Mouse (Mus musculus) embryo, embryonic 10.5 days (tissue): ENCODE data around the gene Myh15.
"Not testable (repeated sequence)": the region's sequence is repeated elsewhere in the genome, so short reads cannot be mapped to it uniquely, and the experiment has no call there.

Experiments used
- DNase-seq: peaks from one replicate; pipeline ENCODE4 v3.0.0-alpha.2; 2015; ENCODE audit warnings: low spot score

Myh15 gene

DNA sequence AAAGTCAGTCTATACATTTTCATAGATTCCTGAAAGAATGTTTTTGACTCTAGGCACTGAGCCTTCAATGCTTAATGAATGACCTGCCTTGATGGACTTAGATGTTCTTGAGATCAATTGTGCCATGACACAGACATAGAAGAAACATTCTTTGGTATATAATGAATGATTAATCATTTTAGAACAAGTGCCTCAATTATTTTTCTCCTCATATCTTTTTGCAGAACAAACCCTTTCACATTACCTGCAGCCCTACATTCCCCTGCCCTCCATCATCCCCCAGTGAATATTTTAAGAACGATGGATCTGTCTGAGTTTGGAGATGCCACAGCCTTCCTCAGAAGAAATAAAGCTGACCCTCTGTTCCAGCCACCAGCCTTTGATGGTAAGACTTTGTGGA lies at the start of gene Myh15:
Myh15 (plus strand) TSS at position 301 of the 400 bp plus-strand sequence.
- DNase-seq = no peak

DNA sequence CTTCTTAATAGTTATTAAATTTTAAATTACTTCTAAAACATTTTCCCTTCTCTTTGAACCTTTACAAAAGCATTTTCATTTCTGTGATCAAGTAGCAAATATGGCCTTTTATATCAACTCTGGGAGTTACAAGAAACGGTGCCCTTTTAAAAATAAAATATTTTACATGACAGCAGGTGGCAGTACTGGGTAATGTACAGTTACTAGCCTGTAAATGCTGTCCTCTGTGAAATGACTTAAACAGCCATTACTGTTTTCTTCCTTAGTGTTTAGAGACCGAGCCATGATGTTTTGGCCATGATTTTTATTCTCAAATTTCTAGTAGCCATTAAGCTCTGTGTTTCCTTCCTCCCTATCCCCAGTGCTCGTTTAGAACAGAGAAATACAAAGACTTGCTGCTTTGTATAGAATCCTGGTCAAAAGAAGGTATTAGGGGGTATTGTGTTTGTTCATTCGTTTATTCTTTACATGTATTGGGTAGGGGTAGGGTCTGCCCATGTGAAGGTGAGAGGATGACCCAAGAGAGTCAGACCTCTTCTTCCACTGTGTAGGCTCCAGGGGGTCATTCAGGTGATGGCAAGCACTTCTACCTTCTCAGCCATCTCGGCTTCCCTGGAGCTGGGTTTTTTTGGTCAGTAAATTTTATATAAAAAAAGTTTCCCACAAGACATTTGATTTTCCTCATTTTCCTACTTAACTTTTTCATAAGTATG lies 40.5 kb upstream of the Myh15 start:
- DNase-seq = peak; percentile 31

DNA sequence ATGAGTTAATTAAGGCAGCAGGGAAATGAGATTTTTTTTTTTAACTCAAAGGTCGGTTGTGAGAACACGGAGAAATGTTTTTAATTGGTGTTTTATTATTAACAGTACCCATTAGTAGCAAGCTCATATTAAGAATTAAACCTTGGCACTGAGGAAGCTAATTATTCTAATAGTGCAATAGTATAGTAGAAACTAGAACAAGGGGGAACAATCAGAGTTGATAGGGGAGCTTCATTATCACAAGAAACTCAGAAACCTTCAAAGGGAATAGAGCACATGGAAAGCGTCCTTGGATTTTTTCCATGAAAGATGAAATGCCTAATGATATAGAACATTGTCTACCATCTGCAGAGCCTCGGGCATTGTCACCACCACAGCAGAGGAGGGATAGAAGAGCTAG lies 21.4 kb upstream of the Myh15 start:
- no peak for DNase-seq

DNA sequence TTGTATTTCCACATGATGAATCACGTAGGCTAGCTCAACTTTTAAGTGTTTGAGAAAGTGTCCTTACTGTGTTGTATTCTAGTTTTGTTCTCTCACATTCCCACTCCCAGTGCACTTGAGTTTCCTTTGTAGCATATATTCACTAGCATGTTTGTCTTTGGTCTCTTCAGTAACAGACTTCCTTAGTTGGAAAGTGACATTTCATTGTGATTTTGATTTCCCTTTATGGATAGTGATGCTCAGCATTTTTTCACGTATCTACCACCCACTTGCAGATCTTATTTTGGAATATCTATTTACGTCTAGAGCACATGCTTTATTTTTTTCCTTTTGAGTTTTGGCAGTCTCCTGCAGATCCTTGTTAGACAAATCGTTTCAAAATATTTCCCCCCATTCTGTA lies 19.5 kb upstream of the Myh15 start:
- DNase-seq = no peak

DNA sequence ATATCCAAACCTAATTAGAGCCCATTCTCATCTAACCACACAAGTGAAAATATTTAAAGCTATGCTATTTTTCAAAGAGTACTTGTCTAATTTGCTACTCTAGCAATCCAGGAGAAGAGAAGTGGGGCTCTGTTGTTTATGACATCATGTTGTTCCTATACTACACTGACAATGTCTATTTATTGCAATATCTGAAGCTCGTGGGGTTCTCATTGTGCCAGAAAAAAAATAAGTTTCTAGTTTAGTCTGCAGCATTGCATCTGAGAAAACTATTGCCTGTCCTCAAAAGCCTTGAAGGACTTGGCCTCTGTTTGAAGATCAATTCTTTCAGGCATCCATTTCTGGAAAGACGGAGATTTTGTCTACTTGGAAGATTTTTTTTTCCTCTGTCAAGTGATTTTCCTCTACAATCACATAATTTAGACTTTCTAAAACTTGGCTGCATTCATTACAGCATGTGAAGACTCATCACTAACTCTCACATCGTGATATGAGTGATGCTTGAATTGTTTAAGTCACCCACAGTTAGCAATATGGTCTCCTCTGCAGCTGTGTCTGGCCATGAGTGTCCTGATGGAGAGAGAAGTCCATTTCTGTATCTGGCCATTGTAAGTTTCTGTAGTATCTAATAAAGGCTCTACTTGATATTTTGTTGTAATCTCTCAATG lies 16.6 kb upstream of the Myh15 start:
- no peak for DNase-seq

DNA sequence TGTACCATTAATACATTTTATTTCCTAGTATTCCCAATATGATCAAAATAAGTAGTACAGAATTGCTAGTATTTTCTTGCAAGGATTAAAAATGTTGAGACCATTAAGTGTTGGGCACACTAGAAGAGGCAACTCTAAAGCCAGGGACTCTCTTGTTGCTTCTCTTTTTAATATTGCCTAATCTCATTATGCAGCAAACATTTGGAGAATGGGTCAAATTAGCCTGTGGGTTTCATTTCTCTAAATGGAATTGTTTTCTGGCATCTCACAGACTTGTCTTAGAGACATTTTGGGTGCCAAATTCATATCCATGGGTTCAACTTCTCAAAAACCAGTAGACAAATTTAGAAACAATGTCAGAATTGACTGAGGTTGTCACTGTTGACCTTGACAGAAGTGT lies 8.1 kb upstream of the Myh15 start:
- DNase-seq = no peak

DNA sequence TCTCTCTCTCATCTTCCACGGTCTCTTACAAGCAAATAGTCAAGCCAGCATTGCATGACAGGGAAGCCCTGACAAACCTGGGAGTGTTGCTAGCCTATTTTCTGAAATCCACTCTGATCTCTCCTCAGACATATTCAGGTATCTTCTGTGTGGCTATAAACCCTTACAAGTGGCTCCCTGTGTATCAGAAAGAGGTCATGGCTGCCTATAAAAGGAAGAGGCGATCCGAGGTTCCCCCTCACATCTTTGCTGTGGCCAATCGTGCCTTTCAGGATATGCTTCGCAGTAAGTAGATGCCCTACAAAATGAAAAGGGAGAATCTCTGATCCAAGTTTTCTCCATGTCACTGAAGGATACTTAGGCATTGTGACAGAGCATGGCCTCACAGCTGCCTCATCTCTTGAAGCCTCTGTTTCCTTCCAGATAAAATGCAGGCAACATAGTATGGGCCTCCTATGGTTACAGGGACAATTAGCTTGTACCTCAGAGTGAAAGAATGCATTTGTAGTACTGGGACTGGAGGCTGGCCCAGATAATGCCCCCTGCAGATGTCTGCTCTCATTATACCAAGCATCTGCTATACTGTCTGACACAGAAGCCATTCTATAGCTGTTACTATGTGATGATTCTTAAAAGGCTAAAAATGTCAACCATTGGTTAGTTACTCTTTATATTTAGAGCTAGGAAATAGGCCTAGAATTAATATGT lies 12.1 kb downstream of the Myh15 start:
- no peak for DNase-seq

DNA sequence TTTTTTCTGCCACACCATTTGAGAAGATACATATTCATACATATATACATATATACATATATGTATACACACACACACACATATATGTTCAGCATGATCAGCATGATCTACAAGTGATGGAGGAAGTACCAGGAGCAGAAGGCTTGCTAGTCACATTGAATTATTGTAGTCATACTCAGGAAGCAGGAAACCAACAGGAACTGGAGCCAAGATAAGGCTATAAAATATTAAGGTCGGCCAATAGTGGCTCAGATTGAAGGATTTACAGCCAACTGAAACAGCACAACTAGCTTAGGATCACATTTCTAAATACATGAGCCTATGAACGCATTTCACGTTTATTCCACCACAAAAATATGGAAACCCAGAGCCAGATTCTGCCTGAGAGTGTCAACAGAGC lies 14.0 kb downstream of the Myh15 start:
- DNase-seq = no peak

DNA sequence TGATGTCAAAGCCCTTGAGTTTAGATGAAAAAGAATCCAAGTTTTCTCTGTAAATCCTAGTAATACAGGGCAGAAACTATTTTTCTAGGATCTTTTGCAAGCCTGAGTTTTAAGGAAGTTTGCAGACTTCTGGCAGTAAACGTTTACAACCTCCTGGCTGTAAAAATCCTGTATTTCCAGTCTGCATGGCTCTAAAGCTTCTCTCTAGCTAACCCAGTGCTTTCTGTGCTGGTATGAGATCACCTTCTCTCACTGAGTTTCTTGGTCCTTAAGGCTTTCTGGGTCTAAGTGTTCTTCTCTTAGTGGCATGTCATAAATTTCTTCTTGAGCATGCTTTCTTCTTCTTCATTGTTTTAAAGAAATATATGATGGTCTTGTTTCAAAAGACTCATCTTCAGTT lies 70.7 kb downstream of the Myh15 start:
- DNase-seq = no peak

DNA sequence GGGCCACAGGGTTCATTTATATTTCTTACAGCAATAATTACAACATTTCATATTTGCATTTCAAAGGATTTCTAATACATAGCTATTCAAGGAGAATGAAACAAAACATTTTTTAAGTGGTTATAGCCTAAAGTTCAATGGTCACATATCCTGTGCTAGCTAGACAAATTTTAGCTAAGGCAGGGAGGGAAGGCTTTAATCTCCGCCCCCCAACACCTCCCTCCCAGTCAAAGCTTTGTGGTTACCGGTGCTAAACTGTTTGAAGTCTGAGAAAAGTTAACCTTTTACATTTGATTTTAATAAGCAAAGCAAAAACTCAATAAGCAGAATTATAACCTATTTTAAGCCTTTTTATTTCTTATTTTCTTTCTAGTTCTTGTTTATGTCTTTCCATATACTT lies 98.9 kb downstream of the Myh15 start:
- no peak for DNase-seq

DNA sequence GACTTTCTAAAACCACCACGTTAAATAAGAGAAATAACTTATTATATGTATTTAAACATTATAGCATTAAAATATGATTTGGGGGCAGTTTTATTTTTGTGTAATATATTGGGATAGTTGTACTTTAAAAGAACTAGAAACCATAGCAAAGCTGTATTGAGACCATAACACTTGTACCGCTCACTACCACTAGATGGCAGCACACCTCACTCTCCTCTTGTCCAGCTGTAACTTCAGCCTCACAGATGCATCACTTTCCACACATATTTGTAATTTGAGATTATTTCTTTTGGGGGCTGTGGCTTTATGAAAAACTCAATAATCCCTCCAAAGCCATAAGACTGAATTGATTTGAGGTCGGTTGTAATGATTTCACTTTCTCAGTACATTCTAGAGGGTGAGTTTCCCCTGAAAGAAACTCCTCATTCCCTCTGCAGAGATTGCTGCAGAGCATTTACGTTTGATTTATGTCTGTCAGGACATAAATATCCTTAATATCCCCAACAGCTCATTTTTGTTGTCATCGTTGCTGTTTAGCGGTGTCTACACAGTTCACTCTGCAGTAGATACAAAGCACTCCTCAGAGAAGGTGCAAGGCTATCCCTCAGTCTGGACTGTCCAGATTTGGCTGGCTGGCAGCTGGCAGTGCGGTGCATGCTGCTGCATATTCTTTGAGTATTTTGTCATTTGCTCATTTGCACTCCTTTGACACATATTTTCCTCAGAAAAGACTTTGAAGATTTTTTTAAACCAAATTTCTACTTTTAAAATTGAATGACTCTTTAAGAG lies 107.3 kb downstream of the Myh15 start:
- DNase-seq = peak; percentile 83

DNA sequence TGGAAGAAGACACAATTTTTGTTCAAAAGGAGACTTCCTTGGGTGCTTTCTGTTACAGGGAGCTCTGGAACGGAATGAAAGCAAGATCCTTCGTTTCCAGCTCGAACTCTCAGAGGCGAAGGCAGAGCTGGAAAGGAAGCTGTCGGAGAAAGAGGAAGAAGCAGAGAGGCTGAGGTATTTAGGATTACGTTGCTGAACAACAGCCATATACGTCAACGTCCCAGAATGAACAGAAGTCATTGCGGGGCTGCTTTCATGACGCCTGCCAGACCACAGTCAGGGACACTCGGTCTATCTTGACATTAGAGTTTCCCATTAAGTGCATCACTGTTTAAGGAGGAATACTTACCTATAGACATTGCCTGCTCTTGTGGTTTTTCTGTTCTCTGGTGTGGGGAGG lies 108.4 kb downstream of the Myh15 start:
- no peak for DNase-seq

DNA sequence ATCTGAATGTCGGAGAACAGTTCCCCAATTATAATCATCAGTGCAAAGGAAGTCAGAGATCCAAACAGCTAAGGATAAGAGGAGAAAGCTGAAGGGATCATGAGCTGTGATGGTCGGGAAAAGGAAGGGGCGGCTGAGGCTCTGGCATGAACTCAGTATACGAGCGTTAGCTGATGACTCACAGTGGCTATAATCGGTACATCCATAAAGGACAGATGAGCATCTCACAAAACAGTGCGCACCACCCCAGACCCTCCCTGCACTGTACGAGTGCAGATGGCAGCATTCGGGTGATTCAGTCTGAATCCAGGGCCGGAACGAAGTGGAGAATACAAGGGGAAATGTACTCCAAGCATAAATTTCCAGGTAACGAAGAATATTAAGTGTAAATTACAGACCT lies 110.0 kb downstream of the Myh15 start:
- DNase-seq = no peak

DNA sequence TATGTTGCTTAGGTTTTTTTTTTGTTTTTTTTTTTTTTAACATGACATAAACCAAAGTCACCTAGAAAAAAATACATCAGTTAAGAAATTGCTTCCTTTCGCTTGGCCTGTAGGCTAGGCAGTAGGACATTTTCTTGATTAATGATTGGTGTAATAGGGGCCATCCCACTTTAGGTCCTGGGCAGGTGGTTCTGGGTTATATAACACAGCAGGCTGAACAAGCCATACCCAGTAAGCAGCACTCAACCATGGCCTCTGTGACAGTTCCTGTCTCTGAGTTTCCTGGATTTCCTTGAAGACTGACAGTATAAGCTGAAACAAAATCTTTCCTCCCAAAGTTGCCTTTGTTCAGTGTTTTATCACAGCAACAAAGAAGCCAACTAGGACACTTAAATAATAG lies 117.8 kb downstream of the Myh15 start:
- no peak for DNase-seq

DNA sequence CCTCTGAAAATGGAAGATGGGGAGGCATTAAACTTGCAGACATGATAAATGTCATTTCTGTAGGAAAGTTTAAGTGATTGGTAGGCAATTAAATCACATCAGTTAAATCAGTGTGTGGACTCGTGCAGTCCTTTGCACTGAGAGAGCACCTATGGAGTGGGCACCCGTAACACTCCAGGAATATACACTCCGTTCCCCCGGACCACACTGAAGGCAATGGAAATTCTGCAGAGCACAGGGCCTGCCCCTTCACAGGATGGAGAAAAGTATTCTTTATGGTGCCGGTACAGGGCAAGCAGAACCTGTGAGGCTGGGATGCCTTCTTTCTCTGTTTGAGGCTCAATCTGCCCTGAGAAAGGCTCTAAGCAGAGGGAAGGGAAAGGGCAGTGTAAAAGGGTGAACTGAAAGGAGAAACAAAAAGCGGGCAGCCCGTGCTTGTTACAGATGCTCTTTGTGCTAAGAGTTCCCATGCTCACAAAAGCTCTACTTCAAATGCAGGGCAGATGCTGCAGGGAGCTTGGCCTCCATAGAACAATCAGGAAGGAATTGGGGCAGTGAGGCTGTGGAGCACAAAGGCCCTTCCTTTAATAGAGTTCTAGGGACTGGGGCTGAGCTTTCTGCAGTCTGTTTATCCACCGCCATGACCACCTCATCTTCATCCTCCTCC lies 118.6 kb downstream of the Myh15 start:
- DNase-seq = peak; percentile 6

DNA sequence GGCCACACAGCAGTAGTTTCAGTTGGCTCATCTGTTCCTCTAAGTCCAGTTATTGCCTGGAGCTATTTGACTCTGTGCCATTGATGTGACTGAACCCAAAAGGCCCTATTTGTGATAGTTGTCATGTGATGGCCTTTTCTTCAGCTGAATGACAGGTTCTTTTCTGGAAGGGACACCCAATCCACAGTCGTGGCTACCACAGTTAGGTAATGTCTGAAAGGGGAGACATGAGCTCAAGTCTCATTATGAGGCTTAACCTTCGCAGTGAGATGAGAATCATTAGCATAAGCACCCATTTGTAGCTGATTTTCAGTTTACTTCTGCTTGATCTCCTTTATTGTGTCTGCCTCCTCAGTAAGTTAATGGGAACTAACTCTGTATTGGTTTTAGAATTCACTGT lies 136.2 kb downstream of the Myh15 start:
- DNase-seq = no peak

DNA sequence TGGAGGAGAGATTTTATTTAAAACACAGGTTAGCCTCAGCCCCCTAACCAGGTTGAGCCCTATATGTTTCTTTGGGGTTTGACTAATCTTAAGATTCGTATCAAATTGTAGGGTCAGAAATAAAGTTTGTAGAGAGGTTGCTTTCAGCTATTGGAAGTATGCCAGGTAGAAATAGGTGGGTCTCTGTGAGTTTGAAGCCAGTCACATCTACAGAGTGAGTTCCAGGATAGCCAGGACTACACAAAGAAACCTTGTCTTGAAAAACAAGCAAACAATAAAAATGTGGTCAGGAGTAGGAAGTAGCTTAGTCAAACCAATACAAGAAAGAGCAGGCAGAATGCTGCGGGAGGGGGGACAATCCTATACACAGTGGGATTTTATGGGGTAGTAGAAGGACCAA lies 136.7 kb downstream of the Myh15 start:
- no peak for DNase-seq

DNA sequence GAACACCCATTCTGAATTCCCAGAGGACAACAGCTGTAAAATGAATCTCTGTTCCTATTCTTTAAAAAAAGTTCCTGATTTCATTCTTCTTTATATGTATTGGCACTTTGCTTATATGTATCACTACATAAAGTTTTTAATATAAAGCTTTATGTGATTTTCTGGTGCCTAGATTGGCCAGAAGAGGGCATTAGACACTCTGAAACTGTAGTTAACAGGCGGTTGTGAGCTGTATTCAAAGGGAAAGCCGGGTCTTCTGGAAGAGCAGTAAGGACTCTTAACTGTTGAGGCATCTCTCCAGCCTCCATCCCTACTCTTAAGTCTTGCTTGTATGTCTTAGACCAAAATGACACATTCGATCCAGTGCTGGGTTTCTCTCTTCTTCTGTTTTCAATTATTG lies 139.0 kb downstream of the Myh15 start:
- DNase-seq = peak; percentile 30

DNA sequence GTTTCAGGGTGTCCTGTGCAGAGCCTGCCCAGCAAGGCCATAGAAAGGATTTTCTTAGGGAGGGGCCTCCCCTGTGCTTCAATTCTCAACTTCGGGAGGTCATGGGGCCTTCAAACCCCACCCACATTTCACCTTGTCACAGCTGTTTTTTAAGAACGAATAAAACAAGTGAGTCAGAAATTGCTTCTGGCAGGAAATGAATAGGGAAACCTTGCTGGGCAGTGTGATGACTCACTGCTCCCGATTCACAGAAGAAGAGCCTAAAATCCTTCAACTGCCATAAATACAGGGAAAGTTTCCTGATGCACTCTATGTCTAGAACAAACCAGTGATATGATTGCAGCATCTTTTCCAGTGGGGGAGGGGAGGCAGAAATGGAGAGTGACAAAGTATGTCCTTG lies 140.7 kb downstream of the Myh15 start:
- DNase-seq = no peak

DNA sequence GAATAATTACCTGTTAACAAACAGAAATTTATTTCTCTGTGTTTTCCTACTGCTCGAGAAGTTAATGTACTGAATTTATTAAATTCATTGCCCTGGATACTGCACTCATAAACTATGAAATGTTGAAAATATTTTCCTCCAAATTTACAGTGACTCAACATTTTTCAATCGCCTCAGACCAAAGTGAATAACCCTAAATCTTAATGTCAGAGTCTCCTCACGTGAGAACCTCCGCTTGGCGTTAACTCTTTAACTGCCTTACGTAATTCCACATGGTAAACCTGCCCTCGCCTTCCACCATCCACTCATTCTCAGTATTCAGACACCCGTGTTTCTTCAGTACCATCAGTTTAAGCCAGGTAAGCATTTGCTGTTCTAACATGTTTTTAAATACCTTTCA lies 166.4 kb downstream of the Myh15 start:
- DNase-seq = no peak

DNA sequence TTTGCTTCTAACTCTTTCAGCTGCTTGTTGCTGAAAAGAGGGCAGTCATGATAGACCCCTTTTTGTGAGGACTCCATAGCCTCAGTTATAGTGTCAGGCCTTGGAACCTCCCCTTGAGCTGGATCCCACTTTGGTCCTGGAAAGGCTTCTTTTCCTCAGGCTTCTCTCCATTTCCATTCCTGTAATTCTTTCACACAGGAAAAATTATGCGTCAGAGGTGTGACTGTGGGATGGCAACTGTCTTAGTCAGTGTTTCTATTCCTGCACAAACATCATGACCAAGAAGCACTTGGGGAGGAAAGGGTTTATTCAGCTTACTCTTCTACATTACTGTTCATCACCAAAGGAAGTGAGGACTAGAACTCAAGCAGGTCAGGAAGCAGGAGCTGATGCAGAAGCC lies 186.2 kb downstream of the Myh15 start:
- not testable (repeated sequence) for DNase-seq
